Mouse (Mus musculus) hindbrain, embryonic 14.5 days (tissue): ENCODE measurements around the gene Snx9. TPM values are rescaled to one million over a fixed set of nuclear protein-coding genes. Genes with fewer than 3 reads are reported as not detected.
A peak's percentile ranks its signal among the peaks of the same experiment; 100 is the strongest.

Source experiments
- ATAC-seq: fragments of 200-750 bp; cut with Nextera tagmentation; 2 replicates; pipeline ENCODE4 v1.8.0; 2017; ENCODE audit warnings: moderate number of reproducible peaks, mild to moderate bottlenecking, moderate TSS enrichment, moderate library complexity; ENCODE audit not compliant: low FRiP score
- DNase-seq: peaks from one replicate; pipeline ENCODE4 v3.0.0-alpha.2; 2015; ENCODE audit warnings: low spot score
- H3K27ac ChIP-seq: fragments of 300-500 bp; sonication (generic); 2 replicates; pipeline ENCODE4 v1.5.1; 2014; ENCODE audit warnings: mild to moderate bottlenecking, moderate library complexity
- H3K27me3 ChIP-seq: fragments of 300-500 bp; sonication (generic); 2 replicates; pipeline ENCODE4 v1.6.1; 2014; ENCODE audit warnings: mild to moderate bottlenecking, low read length, mixed read lengths; ENCODE audit not compliant: control insufficient read depth, insufficient read depth
- H3K36me3 ChIP-seq: fragments of 300-500 bp; sonication (generic); replicated peaks from 2 replicates; pipeline ENCODE4 v1.6.1; 2014; ENCODE audit not compliant: control insufficient read depth, insufficient read depth
- H3K4me1 ChIP-seq: fragments of 300-500 bp; sonication (generic); replicated peaks from 2 replicates; pipeline ENCODE4 v1.6.1; 2014; ENCODE audit warnings: antibody characterized with exemption, low read length, mixed read lengths; ENCODE audit not compliant: control insufficient read depth, insufficient read depth
- H3K4me2 ChIP-seq: fragments of 300-500 bp; sonication (generic); replicated peaks from 2 replicates; pipeline ENCODE4 v1.6.1; 2014; ENCODE audit warnings: mild to moderate bottlenecking, moderate library complexity
- H3K4me3 ChIP-seq: fragments of 300-500 bp; sonication (generic); replicated peaks from 2 replicates; pipeline ENCODE4 v1.5.1; 2014; ENCODE audit warnings: mild to moderate bottlenecking, low read length
- H3K9ac ChIP-seq: fragments of 300-500 bp; sonication (generic); 2 replicates; pipeline ENCODE4 v1.6.1; 2014
- H3K9me3 ChIP-seq: fragments of 300-500 bp; sonication (generic); 2 replicates; pipeline ENCODE4 v1.6.1; 2016; ENCODE audit warnings: low read length; ENCODE audit not compliant: control insufficient read depth
- WGBS: fragments of 180-500 bp; shearing (Covaris S2); extraction: QIAGEN DNeasy Blood & Tissue Kit; methylation state at CpG from one replicate; pipeline ENCODE4 v1.1.7; 2014; 5-methylcytosine and 5-hydroxymethylcytosine counted together
- polyA plus RNA-seq: library from polyadenylated mRNA; unstranded; fragments of >200 nt; fragmentation: Nextera tagmentation; extraction: Ambion mirVana; gene quantifications from 2 replicates; pipeline ENCODE4 v1.2.1, GENCODE M21; 2014

Snx9 gene
- polyA plus RNA-seq, 1 experiment from 2014 or later, result 10.8 TPM

DNA sequence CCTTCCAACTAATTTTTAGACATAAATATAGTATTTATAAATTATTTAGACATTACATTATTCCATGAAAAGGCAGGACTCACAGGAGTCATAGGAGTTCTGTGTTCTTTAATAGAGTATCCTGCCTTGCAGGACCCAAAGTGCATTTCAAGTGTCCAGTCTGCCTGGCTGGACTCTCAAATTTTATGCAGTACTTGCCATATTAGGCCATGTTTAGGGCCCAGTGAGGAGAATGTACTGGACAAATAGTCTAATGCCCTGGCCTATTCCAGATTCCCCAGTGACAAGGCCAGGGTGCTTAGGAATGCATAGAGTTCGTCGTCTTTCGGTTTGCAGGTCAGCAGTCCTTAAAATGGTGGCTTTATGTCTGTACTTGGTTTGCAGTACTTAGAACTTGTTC is 8.9 kb downstream of the Snx9 start:
- Histone ChIP-seq H3K9me3 (no peaks in the 10 kb centered on the region), H3K4me3 (no peak overlapping the region), H3K4me1 (no peaks in the 10 kb centered on the region), H3K27me3 (no peaks in the 10 kb centered on the region), H3K27ac (no peak overlapping the region), H3K9ac (no peak overlapping the region), H3K36me3 (no peaks in the 10 kb centered on the region), H3K4me2 (peak overlapping the region; percentile 48; the same call in 1 of the 2 replicates)
- ATAC-seq (no peak), DNase-seq (no peak)
- WGBS, result 94% methylated on average over 3 of the region's 3 CpGs

DNA sequence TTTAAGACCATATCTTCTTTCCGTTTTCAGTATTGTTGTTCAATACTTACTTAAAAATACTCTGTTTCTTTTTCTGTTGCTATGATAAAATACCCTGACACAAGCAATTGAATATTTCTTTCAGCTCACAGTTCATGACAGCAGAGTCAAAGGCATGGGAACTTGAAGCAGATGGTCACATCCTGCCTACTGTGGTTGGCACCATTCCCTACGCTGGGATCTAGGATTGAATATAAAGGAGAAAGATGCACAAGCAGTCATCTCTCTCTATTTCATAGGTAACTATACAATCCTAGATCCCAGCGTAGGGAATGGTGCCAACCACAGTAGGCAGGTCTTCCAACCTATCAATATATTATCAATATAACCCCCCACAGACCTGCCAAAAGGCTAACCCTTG is 9.3 kb downstream of the Snx9 start:
- ATAC-seq (no peak), DNase-seq (no peak)
- Histone ChIP-seq H3K4me1 (no peaks in the 10 kb centered on the region), H3K9ac (no peak overlapping the region), H3K36me3 (no peaks in the 10 kb centered on the region), H3K4me2 (no peak overlapping the region), H3K4me3 (no peak overlapping the region), H3K9me3 (no peaks in the 10 kb centered on the region), H3K27ac (no peak overlapping the region), H3K27me3 (no peaks in the 10 kb centered on the region)
- WGBS, result 91% methylated on average over 3 of the region's 3 CpGs

GRCm38 (mm10) chr17:5853936-5854335 is 12.8 kb downstream of the Snx9 start:
- Histone ChIP-seq H3K27me3 (no peaks in the 10 kb centered on the region), H3K36me3 (no peaks in the 10 kb centered on the region), H3K27ac (no peak overlapping the region), H3K4me3 (no peak overlapping the region), H3K4me2 (no peak overlapping the region), H3K9ac (no peak overlapping the region), H3K4me1 (0 out of 2 replicates have a peak, but pooled peaks cover 3% of the 10 kb centered on the region), H3K9me3 (no peaks in the 10 kb centered on the region)
- 97% methylated on average over 13 of the region's 13 CpGs for WGBS
- ATAC-seq (no peak), DNase-seq (no peak)

DNA sequence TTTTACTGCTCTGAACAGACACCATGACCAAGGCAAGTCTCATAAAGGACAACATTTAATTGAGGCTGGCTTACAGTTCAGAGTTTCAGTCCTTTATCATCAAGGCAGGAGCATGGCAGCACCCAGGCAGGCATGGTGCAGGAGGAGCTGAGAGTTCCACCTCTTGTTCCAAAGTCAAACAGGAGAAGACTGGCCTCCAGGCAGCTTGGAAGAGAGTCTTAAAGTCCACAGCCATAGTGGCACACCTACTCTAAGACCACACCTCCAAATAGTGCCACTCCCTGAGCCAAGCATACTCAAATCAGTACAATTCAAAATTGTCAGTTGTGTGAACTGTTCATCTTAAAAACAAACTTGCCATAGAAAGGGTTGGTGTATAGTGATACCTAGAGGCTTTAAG is 14.4 kb downstream of the Snx9 start:
- Histone ChIP-seq H3K27me3 (no peaks in the 10 kb centered on the region), H3K9ac (no peak overlapping the region), H3K9me3 (no peaks in the 10 kb centered on the region), H3K4me2 (no peak overlapping the region), H3K36me3 (no peaks in the 10 kb centered on the region), H3K4me3 (no peak overlapping the region), H3K27ac (no peak overlapping the region), H3K4me1 (0 out of 2 replicates have a peak, but pooled peaks cover 3% of the 10 kb centered on the region)
- ATAC-seq (no peak), DNase-seq (no peak)

DNA sequence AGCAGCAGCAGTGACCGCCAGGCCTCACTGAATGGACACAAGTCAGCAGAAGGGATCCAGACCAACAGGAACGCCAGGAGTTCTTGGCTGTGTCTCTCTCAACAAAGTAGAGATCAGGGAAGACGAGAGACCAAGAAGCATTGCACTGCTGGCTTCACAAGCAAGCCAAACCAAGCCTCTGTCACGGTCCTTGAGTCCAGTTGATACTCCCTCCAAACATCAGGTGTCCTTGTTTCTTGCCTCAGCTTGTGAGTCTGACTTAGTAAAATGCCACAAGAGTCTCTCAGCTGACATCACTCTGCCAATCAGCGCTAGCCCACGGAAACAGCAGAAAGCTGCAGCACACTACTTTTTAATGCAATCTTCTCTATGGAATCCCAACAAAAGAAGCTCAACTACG is 15.3 kb downstream of the Snx9 start:
- no peak overlapping the region for H3K27ac ChIP-seq
- H3K36me3 ChIP-seq, result no peaks in the 10 kb centered on the region
- WGBS, result 96% methylated on average over 7 of the region's 7 CpGs
- H3K4me2 ChIP-seq, result no peak overlapping the region
- no peaks in the 10 kb centered on the region for H3K27me3 ChIP-seq
- H3K4me1 ChIP-seq, result 0 out of 2 replicates have a peak, but pooled peaks cover 3% of the 10 kb centered on the region
- no peak for DNase-seq
- ATAC-seq, result no peak
- H3K4me3 ChIP-seq, result no peak overlapping the region
- no peaks in the 10 kb centered on the region for H3K9me3 ChIP-seq
- no peak overlapping the region for H3K9ac ChIP-seq

- whole genome bisulfite sequencing, result 97% methylated on average over 11 of the region's 11 CpGs
- Histone ChIP-seq H3K4me1 (peaks cover 3% of the 10 kb centered on the region; the same call in 1 of the 2 replicates), H3K4me2 (no peak overlapping the region), H3K27ac (no peak overlapping the region), H3K27me3 (no peaks in the 10 kb centered on the region), H3K4me3 (no peak overlapping the region), H3K9ac (no peak overlapping the region), H3K9me3 (no peaks in the 10 kb centered on the region), H3K36me3 (no peaks in the 10 kb centered on the region)
- DNase-seq, result no peak
- no peak for ATAC-seq
Observed at GRCm38 (mm10) chr17:5857206-5857605, 16.1 kb downstream of the Snx9 start.

DNA sequence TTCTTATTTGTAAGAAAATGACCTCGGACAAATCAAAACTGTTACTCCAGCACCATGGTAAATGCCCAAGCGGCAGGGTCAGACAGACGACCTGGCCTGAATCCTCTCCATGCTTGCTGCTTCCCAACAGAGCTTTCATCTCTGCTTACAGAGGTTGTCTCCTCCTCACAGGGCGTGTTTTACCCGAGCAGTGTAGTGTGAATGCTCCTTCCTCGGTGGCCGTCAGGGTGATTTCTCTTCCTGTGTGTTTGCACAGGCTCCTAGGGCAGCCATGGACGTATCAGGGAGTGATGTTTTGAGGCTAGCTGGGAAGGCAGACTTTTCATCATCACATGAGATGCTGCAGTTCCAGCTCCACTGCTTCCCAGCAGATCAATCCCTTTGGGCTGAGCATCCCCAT is 17.1 kb downstream of the Snx9 start:
- no peak overlapping the region for H3K4me3 ChIP-seq
- no peaks in the 10 kb centered on the region for H3K36me3 ChIP-seq
- H3K4me2 ChIP-seq, result no peak overlapping the region
- DNase-seq, result no peak
- no peak overlapping the region for H3K27ac ChIP-seq
- H3K9ac ChIP-seq, result no peak overlapping the region
- 52% methylated on average over 8 of the region's 8 CpGs for WGBS
- no peaks in the 10 kb centered on the region for H3K9me3 ChIP-seq
- H3K4me1 ChIP-seq, result peaks cover 6% of the 10 kb centered on the region; the same call in 1 of the 2 replicates
- no peak for ATAC-seq
- no peaks in the 10 kb centered on the region for H3K27me3 ChIP-seq

- peaks cover 6% of the 10 kb centered on the region; the same call in 1 of the 2 replicates for H3K4me1 ChIP-seq
- H3K9me3 ChIP-seq, result no peaks in the 10 kb centered on the region
- H3K27ac ChIP-seq, result peak overlapping the region; percentile 9; the same call in 1 of the 2 replicates
- no peak overlapping the region for H3K4me3 ChIP-seq
- no peak overlapping the region for H3K4me2 ChIP-seq
- H3K27me3 ChIP-seq, result no peaks in the 10 kb centered on the region
- DNase-seq, result peak; percentile 25
- WGBS, result 8% methylated on average over 6 of the region's 6 CpGs
- peak; percentile 55; the same call in 1 of the 2 replicates for ATAC-seq
- peak overlapping the region; percentile 39; the same call in 1 of the 2 replicates for H3K9ac ChIP-seq
- no peaks in the 10 kb centered on the region for H3K36me3 ChIP-seq
Observed at GRCm38 (mm10) chr17:5862285-5862684, 21.2 kb downstream of the Snx9 start.

DNA sequence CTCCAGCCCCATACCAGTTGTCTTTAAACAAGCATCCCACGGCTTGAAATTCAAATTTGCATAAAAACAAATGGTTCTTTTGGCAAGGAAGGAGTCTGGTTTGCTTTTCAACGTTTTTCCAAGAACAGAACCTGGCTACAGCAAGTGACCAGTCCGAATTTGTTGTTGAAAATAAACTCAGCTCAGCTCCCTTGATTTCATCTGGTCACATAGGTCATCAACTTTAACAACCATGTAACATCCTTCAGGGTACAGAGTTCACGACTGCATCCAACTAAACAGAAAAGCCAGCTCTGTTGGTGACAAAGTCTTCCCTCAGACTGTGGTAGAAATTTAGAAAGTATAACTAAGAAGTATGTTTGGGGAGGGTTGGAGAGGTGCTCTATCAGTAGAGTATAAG is 21.7 kb downstream of the Snx9 start:
- Histone ChIP-seq H3K9me3 (no peaks in the 10 kb centered on the region), H3K4me3 (no peak overlapping the region), H3K4me2 (no peak overlapping the region), H3K27ac (no peak overlapping the region), H3K27me3 (no peaks in the 10 kb centered on the region), H3K9ac (no peak overlapping the region), H3K36me3 (no peaks in the 10 kb centered on the region), H3K4me1 (peaks cover 6% of the 10 kb centered on the region; the same call in 1 of the 2 replicates)
- DNase-seq (no peak), ATAC-seq (no peak)
- WGBS, result 25% methylated on average over 4 of the region's 4 CpGs

GRCm38 (mm10) chr17:5863745-5864144 is 22.6 kb downstream of the Snx9 start:
- WGBS, result over 99% methylated on average over 5 of the region's 5 CpGs
- Histone ChIP-seq H3K27me3 (no peaks in the 10 kb centered on the region), H3K9ac (no peak overlapping the region), H3K4me3 (no peak overlapping the region), H3K4me1 (peaks cover 4% of the 10 kb centered on the region; the same call in 1 of the 2 replicates), H3K27ac (no peak overlapping the region), H3K36me3 (no peaks in the 10 kb centered on the region), H3K4me2 (no peak overlapping the region), H3K9me3 (no peaks in the 10 kb centered on the region)
- ATAC-seq (no peak), DNase-seq (no peak)
